Mouse (Mus musculus) small intestine, adult 2 months (tissue): ENCODE data around the gene Tbc1d10a.

Experiments
- CTCF ChIP-seq: fragments of 200-500 bp; IDR thresholded peaks from 2 replicates; pipeline ENCODE4 v1.5.1; 2012; ENCODE audit warnings: low read depth, mild to moderate bottlenecking, control low read depth, inconsistent platforms, low read length, moderate library complexity, mixed read lengths; ENCODE audit not compliant: insufficient replicate concordance, insufficient read length; ENCODE audit errors: extremely low read depth
- POLR2A ChIP-seq: fragments of 200-500 bp; IDR thresholded peaks from 2 replicates; pipeline ENCODE4 v1.6.1; 2012; ENCODE audit warnings: low read depth, mild to moderate bottlenecking, control low read depth, inconsistent platforms, low read length, moderate library complexity

DNA sequence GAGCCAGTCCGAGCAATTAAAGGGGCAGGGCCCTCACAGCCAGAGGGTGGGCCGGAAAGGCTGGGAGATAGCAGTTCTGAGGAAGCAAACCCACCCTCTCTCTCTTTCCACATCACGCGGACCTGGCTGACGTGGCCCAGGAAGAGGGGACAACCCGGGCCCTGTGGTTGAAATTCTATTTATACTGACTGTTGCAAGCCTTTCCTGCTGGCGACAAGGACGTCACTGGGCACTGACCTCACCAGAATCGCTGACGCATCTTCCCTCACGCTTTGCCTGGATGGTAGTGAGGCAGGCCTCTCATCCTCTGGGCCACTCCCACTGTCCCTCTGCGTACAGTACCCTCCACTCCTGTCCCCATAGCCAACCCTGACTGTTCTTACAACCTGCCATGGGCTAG, 46.1 kb downstream of the Tbc1d10a start:
- no peak for TF ChIP-seq CTCF
- TF ChIP-seq POLR2A, result no peak
